Mouse (Mus musculus) stomach, embryonic 16.5 days (tissue): Measurements from ENCODE around the gene C2cd4d. TPM values are rescaled to one million over a fixed set of nuclear protein-coding genes. Genes with fewer than 3 reads are reported as not detected.

Experiments
- ATAC-seq: fragments of 200-750 bp; cut with Nextera tagmentation; 2 replicates; pipeline ENCODE4 v1.8.0; 2017; ENCODE audit warnings: moderate number of reproducible peaks, moderate TSS enrichment; ENCODE audit not compliant: insufficient read depth, low FRiP score
- H3K27ac ChIP-seq: fragments of 300-500 bp; sonication (generic); 2 replicates; pipeline ENCODE4 v1.5.1; 2014; ENCODE audit warnings: low read length
- H3K27me3 ChIP-seq: fragments of 300-500 bp; sonication (generic); 2 replicates; pipeline ENCODE4 v1.6.1; 2014; ENCODE audit warnings: low read length, control low read depth, mixed read lengths; ENCODE audit not compliant: control insufficient read depth, insufficient read depth
- H3K36me3 ChIP-seq: fragments of 300-500 bp; sonication (generic); 2 replicates; pipeline ENCODE4 v1.6.1; 2014; ENCODE audit warnings: low read length; ENCODE audit not compliant: control insufficient read depth, insufficient read depth
- H3K4me1 ChIP-seq: fragments of 300-500 bp; sonication (generic); 2 replicates; pipeline ENCODE4 v1.6.1; 2014; ENCODE audit warnings: low read length, control low read depth, mixed read lengths; ENCODE audit not compliant: control insufficient read depth, insufficient read depth
- H3K4me2 ChIP-seq: fragments of 300-500 bp; sonication (generic); 2 replicates; pipeline ENCODE4 v1.6.1; 2014; ENCODE audit warnings: low read depth, low read length, mixed read lengths
- H3K4me3 ChIP-seq: fragments of 300-500 bp; sonication (generic); replicated peaks from 2 replicates; pipeline ENCODE4 v1.5.1; 2014; ENCODE audit warnings: mild to moderate bottlenecking, low read length
- H3K9ac ChIP-seq: fragments of 300-500 bp; sonication (generic); 2 replicates; pipeline ENCODE4 v1.6.1; 2014; ENCODE audit warnings: low read length
- H3K9me3 ChIP-seq: fragments of 300-500 bp; sonication (generic); replicated peaks from 2 replicates; pipeline ENCODE4 v1.6.1; 2016; ENCODE audit warnings: low read length, control low read depth; ENCODE audit not compliant: control insufficient read depth
- WGBS: fragments of 180-500 bp; shearing (Covaris S2); extraction: QIAGEN DNeasy Blood & Tissue Kit; methylation state at CpG from one replicate; pipeline ENCODE4 v1.1.7; 2014; 5-methylcytosine and 5-hydroxymethylcytosine counted together
- polyA plus RNA-seq: library from polyadenylated mRNA; unstranded; fragments of >200 nt; fragmentation: Nextera tagmentation; extraction: Ambion mirVana; gene quantifications from 2 replicates; pipeline ENCODE4 v1.2.1, GENCODE M21; 2015

Gene C2cd4d
- polyA plus RNA-seq, 1 experiment from 2014 or later = 0.65 TPM

DNA sequence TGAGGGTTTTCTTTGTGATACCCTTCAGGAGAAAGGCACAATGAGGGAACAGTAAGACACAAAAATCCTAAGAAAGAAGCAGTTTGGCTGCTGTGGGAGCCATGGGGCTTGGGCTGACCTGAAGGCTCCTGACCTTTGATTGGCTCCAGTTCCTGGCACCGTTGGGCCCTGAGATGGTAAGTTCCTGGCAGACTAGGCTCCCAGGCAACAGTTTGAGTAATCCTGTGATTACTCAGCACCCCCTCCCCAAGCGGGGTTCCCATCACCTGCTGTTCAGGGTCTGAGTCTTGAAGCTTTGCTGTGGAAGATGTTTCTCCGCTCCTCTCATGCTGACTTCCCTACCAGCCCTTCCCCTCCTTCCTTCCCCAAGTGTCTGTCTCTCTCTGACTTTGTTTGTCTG lies 21.2 kb downstream of the C2cd4d start:
- 64% methylated on average over 3 of the region's 3 CpGs for WGBS
- H3K4me3 ChIP-seq = no peak overlapping the region
- H3K9ac ChIP-seq = no peak overlapping the region
- H3K36me3 ChIP-seq = no peaks in the 10 kb centered on the region
- H3K4me1 ChIP-seq = no peaks in the 10 kb centered on the region
- no peak overlapping the region for H3K4me2 ChIP-seq
- H3K27me3 ChIP-seq = no peaks in the 10 kb centered on the region
- no peak overlapping the region for H3K27ac ChIP-seq
- no peaks in the 10 kb centered on the region for H3K9me3 ChIP-seq
- no peak for ATAC-seq

DNA sequence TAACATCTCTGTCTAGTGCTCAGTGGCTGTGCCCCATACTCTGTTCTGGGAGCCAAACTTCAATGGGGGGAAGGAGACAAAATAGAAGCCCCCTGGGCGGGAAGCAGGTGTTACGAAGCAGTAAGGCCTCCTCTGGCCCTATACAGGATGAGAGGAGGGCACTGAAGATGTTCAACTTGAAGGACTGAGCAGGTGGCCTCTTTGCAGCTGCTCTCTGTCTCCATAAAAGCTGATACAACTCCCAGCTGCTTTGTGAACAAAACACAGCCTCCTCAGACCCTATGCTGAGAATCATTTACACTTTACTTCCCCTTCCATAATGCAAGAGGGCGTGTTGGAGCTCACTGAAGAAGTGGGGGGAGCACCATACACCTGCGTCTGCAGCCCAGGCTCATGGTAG lies 24.4 kb downstream of the C2cd4d start:
- H3K4me1 ChIP-seq = no peaks in the 10 kb centered on the region
- no peaks in the 10 kb centered on the region for H3K9me3 ChIP-seq
- H3K9ac ChIP-seq = no peak overlapping the region
- WGBS = 55% methylated on average over 4 of the region's 4 CpGs
- H3K4me3 ChIP-seq = no peak overlapping the region
- no peak overlapping the region for H3K27ac ChIP-seq
- no peak overlapping the region for H3K4me2 ChIP-seq
- no peaks in the 10 kb centered on the region for H3K27me3 ChIP-seq
- no peaks in the 10 kb centered on the region for H3K36me3 ChIP-seq
- ATAC-seq = no peak

DNA sequence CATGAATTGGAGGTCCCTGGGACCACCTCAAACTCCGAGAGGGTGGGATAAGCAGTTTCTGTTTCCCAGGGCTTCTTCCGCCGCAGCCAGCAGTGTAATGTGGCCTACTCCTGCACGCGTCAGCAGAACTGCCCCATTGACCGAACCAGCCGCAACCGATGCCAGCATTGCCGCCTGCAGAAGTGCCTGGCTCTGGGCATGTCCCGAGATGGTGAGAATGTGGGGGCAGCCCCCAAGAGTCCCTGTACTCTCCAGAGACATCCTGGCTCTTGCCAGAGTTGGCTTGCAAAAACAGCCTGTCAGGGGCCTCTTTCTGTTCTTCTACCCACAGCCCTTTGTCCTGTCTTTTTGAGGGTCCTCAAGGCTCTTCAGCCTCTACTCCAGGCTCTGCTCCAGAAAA lies 25.2 kb downstream of the C2cd4d start:
- no peaks in the 10 kb centered on the region for H3K27me3 ChIP-seq
- H3K4me3 ChIP-seq = no peak overlapping the region
- no peaks in the 10 kb centered on the region for H3K9me3 ChIP-seq
- H3K4me2 ChIP-seq = no peak overlapping the region
- WGBS = 92% methylated on average over 10 of the region's 10 CpGs
- no peak for ATAC-seq
- H3K27ac ChIP-seq = no peak overlapping the region
- no peaks in the 10 kb centered on the region for H3K36me3 ChIP-seq
- no peaks in the 10 kb centered on the region for H3K4me1 ChIP-seq
- no peak overlapping the region for H3K9ac ChIP-seq

- Histone ChIP-seq H3K9ac (no peak overlapping the region), H3K27ac (no peak overlapping the region), H3K4me3 (no peak overlapping the region), H3K4me2 (no peak overlapping the region), H3K27me3 (no peaks in the 10 kb centered on the region), H3K9me3 (no peaks in the 10 kb centered on the region), H3K36me3 (no peaks in the 10 kb centered on the region), H3K4me1 (no peaks in the 10 kb centered on the region)
- 73% methylated on average over 5 of the region's 5 CpGs for WGBS
- ATAC-seq = no peak
Measured at GRCm38 (mm10) chr3:94388047-94388446, 25.8 kb downstream of the C2cd4d start.

DNA sequence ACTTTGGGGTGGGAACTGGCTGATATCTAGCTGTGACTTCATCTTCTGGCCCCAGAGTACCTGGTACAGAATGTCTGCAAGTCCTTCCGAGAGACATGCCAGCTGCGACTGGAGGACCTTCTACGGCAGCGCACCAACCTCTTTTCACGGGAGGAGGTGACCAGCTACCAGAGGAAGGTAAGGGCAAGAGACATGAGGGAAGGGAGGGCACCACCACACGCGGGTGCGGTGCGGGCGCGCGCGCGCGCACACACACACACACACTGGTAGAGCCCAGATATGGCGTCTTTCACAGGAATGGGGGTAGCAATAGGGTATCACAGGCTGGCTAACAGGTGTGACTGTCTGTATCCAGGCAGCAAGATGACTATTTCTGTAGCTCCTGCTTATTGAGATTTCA lies 27.2 kb downstream of the C2cd4d start:
- Histone ChIP-seq H3K36me3 (no peaks in the 10 kb centered on the region), H3K4me2 (no peak overlapping the region), H3K27me3 (no peaks in the 10 kb centered on the region), H3K4me3 (no peak overlapping the region), H3K9me3 (no peaks in the 10 kb centered on the region), H3K27ac (no peak overlapping the region), H3K4me1 (no peaks in the 10 kb centered on the region), H3K9ac (no peak overlapping the region)
- 93% methylated on average over 16 of the region's 16 CpGs for WGBS
- ATAC-seq = no peak

- Histone ChIP-seq H3K4me2 (no peak overlapping the region), H3K27me3 (no peaks in the 10 kb centered on the region), H3K27ac (no peak overlapping the region), H3K9ac (no peak overlapping the region), H3K36me3 (no peaks in the 10 kb centered on the region), H3K9me3 (no peaks in the 10 kb centered on the region), H3K4me1 (no peaks in the 10 kb centered on the region), H3K4me3 (no peak overlapping the region)
- ATAC-seq = no peak
- 87% methylated on average over 5 of the region's 5 CpGs for WGBS
Measured at GRCm38 (mm10) chr3:94391001-94391400, 28.8 kb downstream of the C2cd4d start.

DNA sequence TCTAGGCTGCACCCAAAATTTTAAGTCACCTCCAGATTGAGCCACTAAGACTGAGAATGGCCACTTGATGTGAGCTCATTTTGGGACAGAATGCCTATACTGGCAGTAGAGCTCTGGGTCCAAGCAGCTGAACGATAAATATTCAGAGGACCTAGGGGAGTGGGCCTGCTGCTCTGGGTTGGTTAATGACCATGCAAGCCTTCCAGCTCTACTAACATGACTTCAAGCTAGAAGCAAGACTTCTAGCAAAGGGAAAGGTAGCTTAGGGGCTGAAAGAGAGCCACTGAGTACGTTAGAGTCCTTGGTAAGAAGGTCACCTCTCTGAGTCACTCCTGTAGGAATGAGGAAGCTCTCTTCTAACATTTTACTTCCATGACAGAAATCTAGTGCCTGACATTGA lies 29.9 kb downstream of the C2cd4d start:
- ATAC-seq = no peak
- H3K4me2 ChIP-seq = no peak overlapping the region
- H3K27ac ChIP-seq = no peak overlapping the region
- WGBS = 77% methylated on average over 2 of the region's 2 CpGs
- H3K27me3 ChIP-seq = no peaks in the 10 kb centered on the region
- H3K36me3 ChIP-seq = no peaks in the 10 kb centered on the region
- H3K4me3 ChIP-seq = no peak overlapping the region
- no peaks in the 10 kb centered on the region for H3K9me3 ChIP-seq
- H3K9ac ChIP-seq = no peak overlapping the region
- H3K4me1 ChIP-seq = no peaks in the 10 kb centered on the region

- H3K27ac ChIP-seq = no peak overlapping the region
- no peaks in the 10 kb centered on the region for H3K27me3 ChIP-seq
- no peaks in the 10 kb centered on the region for H3K36me3 ChIP-seq
- H3K9me3 ChIP-seq = no peaks in the 10 kb centered on the region
- no peak overlapping the region for H3K9ac ChIP-seq
- H3K4me2 ChIP-seq = no peak overlapping the region
- H3K4me3 ChIP-seq = no peak overlapping the region
- ATAC-seq = no peak
- H3K4me1 ChIP-seq = no peaks in the 10 kb centered on the region
- 57% methylated on average over 4 of the region's 4 CpGs for WGBS
Measured at GRCm38 (mm10) chr3:94393049-94393448, 30.8 kb downstream of the C2cd4d start.

GRCm38 (mm10) chr3:94396336-94396735 lies 34.1 kb downstream of the C2cd4d start:
- WGBS = 79% methylated on average over 1 of the region's 1 CpGs
- Histone ChIP-seq H3K36me3 (no peaks in the 10 kb centered on the region), H3K4me3 (no peak overlapping the region), H3K9me3 (no peaks in the 10 kb centered on the region), H3K4me2 (no peak overlapping the region), H3K4me1 (no peaks in the 10 kb centered on the region), H3K27me3 (0 out of 2 replicates have a peak, but pooled peaks cover 8% of the 10 kb centered on the region), H3K27ac (no peak overlapping the region), H3K9ac (no peak overlapping the region)
- ATAC-seq = no peak

GRCm38 (mm10) chr3:94396851-94397250 lies 34.6 kb downstream of the C2cd4d start:
- H3K9me3 ChIP-seq = no peaks in the 10 kb centered on the region

More at GRCm38 (mm10) chr3:94396851-94397250, 34.6 kb downstream of the C2cd4d start:
- Histone ChIP-seq H3K4me2 (no peak overlapping the region), H3K27me3 (0 out of 2 replicates have a peak, but pooled peaks cover 8% of the 10 kb centered on the region), H3K4me3 (no peak overlapping the region), H3K36me3 (no peaks in the 10 kb centered on the region), H3K9ac (no peak overlapping the region), H3K27ac (no peak overlapping the region), H3K4me1 (no peaks in the 10 kb centered on the region)
- no peak for ATAC-seq
- WGBS = 72% methylated on average over 4 of the region's 4 CpGs
